Mouse (Mus musculus): Measurements from ENCODE around the gene Rnf114.
A peak's percentile ranks its signal among the peaks of the same experiment; 100 is the strongest.

Rnf114 gene

GRCm38 (mm10) chr2:167506546-167507260, 14.3 kb downstream of the Rnf114 start:
- DNase-seq = no peak

- DNase-seq = no peak
Observed at GRCm38 (mm10) chr2:167507719-167508385, 15.4 kb downstream of the Rnf114 start.

- DNase-seq = no peak
Observed at GRCm38 (mm10) chr2:167508569-167508968, 16.1 kb downstream of the Rnf114 start.

- DNase-seq = no peak
Observed at GRCm38 (mm10) chr2:167510485-167510884, 18.0 kb downstream of the Rnf114 start.

- no peak for DNase-seq
Observed at GRCm38 (mm10) chr2:167512365-167512764, 19.9 kb downstream of the Rnf114 start.

GRCm38 (mm10) chr2:167512970-167513369, 20.5 kb downstream of the Rnf114 start:
- no peak for DNase-seq

GRCm38 (mm10) chr2:167514641-167515040, 22.2 kb downstream of the Rnf114 start:
- DNase-seq = no peak

GRCm38 (mm10) chr2:167515688-167516087, 23.2 kb downstream of the Rnf114 start:
- no peak for DNase-seq

GRCm38 (mm10) chr2:167519606-167520252, 27.3 kb downstream of the Rnf114 start:
- DNase-seq = no peak

GRCm38 (mm10) chr2:167528278-167528677, 35.8 kb downstream of the Rnf114 start:
- DNase-seq = no peak

- no peak for DNase-seq
Observed at GRCm38 (mm10) chr2:167529935-167530513, 37.6 kb downstream of the Rnf114 start.

- DNase-seq = no peak
Observed at GRCm38 (mm10) chr2:167530536-167530935, 38.1 kb downstream of the Rnf114 start.

GRCm38 (mm10) chr2:167532131-167532530, 39.7 kb downstream of the Rnf114 start:
- peak; percentile 44 for DNase-seq

GRCm38 (mm10) chr2:167533880-167534279, 41.4 kb downstream of the Rnf114 start:
- DNase-seq = no peak

GRCm38 (mm10) chr2:167536320-167536945, 44.0 kb downstream of the Rnf114 start:
- DNase-seq = no peak

- DNase-seq = peak; percentile 96
Observed at GRCm38 (mm10) chr2:167537476-167538297, 45.2 kb downstream of the Rnf114 start, which contains the start of gene Snai1. Gene Snai1 (plus strand): TSS chr2:167538195.

- DNase-seq = no peak
Observed at GRCm38 (mm10) chr2:167538671-167539306, 46.3 kb downstream of the Rnf114 start.

- DNase-seq = no peak
Observed at GRCm38 (mm10) chr2:167539536-167540476, 47.4 kb downstream of the Rnf114 start.

- DNase-seq = no peak
Observed at GRCm38 (mm10) chr2:167540477-167541110, 48.1 kb downstream of the Rnf114 start.

GRCm38 (mm10) chr2:167541324-167541723, 48.9 kb downstream of the Rnf114 start:
- no peak for DNase-seq

Data from kidney, adult 9 months (tissue).